Mouse (Mus musculus) E14TG2a.4 (cell line): Measurements from ENCODE around the gene N4bp1.

Source experiments
- H3K27me3 ChIP-seq: 2 replicates; pipeline ENCODE4 v1.6.1; 2014; ENCODE audit warnings: low read length, control low read depth; ENCODE audit not compliant: insufficient read depth
- H3K36me3 ChIP-seq: 2 replicates; pipeline ENCODE4 v1.6.1; 2014; ENCODE audit warnings: low read length, control low read depth; ENCODE audit not compliant: insufficient read depth
- H3K4me1 ChIP-seq: replicated peaks from 2 replicates; pipeline ENCODE4 v1.6.1; 2014; ENCODE audit warnings: low read depth, low read length, control low read depth
- H3K4me3 ChIP-seq: replicated peaks from 2 replicates; pipeline ENCODE4 v1.5.1; 2014; ENCODE audit warnings: mild to moderate bottlenecking, low read length
- H3K9me3 ChIP-seq: 2 replicates; pipeline ENCODE4 v1.6.1; 2014; ENCODE audit warnings: low read length, control low read depth
- CTCF ChIP-seq: conservative IDR thresholded peaks from 2 replicates; pipeline ENCODE4 v1.5.1; 2014; ENCODE audit warnings: low read length
- NANOG ChIP-seq: IDR thresholded peaks from 2 replicates; pipeline ENCODE4 v1.6.1; 2014; ENCODE audit warnings: borderline replicate concordance, low read length, mixed read lengths
- POU5F1 ChIP-seq: IDR thresholded peaks from 2 replicates; pipeline ENCODE4 v1.6.1; 2014; ENCODE audit warnings: low read length, borderline replicate concordance

Gene N4bp1

DNA sequence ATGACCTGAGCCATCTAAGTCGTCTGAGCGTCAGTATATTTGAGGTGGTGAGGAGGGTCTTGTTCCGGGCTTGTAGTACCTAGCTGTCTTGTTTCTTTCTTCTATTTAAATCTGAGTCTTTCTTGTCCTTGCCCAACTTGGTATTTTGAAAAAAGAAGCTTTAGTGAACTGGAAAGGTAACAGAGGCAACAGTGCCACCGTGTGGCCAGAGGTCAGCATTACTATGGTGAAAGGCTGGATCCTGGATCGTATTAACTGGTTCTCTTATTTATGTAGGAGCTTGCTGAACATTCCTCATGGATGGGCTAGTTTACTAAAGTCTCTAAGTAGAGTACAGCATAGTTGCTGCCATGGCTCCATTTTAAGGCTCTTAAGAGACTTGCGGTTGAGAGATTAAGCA, 23.5 kb upstream of the N4bp1 start:
- peaks cover 14% of the 10 kb centered on the region for H3K4me1 ChIP-seq
- TF ChIP-seq CTCF (peak; percentile 80), NANOG (no peak)
- H3K4me3 ChIP-seq: no peak overlapping the region
- H3K27me3 ChIP-seq: no peaks in the 10 kb centered on the region
- H3K9me3 ChIP-seq: no peaks in the 10 kb centered on the region
- no peaks in the 10 kb centered on the region for H3K36me3 ChIP-seq

DNA sequence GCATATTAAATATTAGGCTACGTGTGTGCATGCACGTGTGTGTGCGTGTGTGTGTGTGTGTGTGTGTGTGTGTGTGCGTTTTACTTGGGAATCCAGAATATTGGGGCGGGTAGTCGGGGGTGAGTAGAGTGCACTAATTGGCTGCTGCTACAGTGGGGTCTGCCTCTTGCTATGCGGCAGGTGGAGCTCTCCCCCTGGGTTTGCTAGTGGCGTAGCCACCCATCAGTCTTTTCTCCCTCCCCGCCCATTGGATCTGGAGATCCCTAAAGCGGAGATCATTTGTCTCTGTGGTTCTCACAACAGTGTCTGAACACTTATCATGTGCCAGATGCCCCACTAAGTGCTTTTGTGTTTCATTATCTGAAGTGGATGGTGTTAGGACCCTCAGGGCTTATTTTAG, 19.9 kb upstream of the N4bp1 start:
- H3K4me1 ChIP-seq: peaks cover 36% of the 10 kb centered on the region
- TF ChIP-seq CTCF (no peak), NANOG (no peak), POU5F1 (no peak)
- no peaks in the 10 kb centered on the region for H3K9me3 ChIP-seq
- no peaks in the 10 kb centered on the region for H3K27me3 ChIP-seq
- H3K36me3 ChIP-seq: no peaks in the 10 kb centered on the region
- no peak overlapping the region for H3K4me3 ChIP-seq

DNA sequence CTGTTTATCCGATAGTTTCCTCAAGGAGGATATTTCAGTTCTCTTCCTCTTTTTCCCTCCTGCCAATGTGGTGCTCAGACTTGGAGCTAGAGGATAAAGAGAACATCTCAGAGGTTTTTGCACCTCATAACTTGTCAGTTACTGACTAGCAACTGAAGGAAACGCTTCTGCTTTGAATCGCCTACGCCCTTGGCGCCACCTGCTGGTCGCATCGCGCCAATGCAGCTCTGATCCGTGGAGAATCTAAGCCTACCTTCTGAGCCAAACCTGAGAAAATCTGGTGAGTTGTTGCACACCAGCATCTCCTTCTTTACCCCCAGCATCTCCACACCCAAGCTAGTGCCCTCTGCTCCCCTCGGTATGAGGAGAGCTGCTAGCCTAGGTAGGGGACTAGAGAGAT, 18.0 kb upstream of the N4bp1 start:
- TF ChIP-seq NANOG (no peak), CTCF (peak; percentile 84), POU5F1 (no peak)
- H3K27me3 ChIP-seq: no peaks in the 10 kb centered on the region
- H3K4me3 ChIP-seq: peak overlapping the region; percentile 57
- peaks cover 50% of the 10 kb centered on the region for H3K4me1 ChIP-seq
- H3K9me3 ChIP-seq: no peaks in the 10 kb centered on the region
- H3K36me3 ChIP-seq: no peaks in the 10 kb centered on the region

DNA sequence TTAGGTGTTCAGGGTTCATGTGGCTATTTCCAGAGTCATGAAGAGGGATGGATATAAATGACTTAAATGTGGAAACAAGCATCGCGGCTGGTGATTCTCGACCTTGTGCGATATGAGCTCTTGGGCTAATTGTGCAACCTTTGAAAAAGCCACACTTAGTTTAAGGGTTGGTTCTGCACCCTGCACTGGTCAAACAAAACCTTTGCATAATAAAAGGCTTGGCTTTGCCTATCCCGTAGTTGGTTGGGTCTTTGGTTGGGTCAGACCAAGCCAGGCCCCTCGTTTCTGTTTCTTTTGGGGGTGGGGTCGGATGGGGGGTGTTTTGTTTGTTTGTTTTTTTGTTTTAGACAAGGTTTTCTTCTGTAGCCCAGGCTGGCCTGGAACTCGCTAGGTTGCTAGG, 17.6 kb upstream of the N4bp1 start:
- Histone ChIP-seq H3K4me1 (peaks cover 55% of the 10 kb centered on the region), H3K4me3 (no peak overlapping the region), H3K36me3 (no peaks in the 10 kb centered on the region), H3K9me3 (no peaks in the 10 kb centered on the region), H3K27me3 (no peaks in the 10 kb centered on the region)
- TF ChIP-seq NANOG (no peak), POU5F1 (no peak), CTCF (no peak)

DNA sequence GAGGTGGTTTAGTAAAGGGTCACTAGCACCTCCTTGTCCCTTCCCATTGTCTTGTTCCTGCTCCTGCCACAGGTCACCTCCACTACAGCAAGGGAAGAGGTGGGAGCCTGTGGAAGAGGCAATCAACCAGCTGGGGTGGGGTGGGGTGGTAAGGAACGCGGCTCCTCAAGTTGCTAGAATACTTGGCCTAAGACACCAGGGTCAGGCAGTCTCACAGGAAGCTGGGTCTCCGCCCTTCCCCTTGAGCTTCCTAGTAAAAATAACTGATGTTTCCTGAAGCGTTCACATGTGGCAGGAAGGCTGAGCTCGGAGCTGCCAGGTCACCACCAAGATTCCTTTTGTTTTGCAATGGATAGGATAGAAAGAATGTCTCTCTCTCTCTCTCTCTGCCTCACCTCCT, 16.9 kb upstream of the N4bp1 start:
- no peaks in the 10 kb centered on the region for H3K27me3 ChIP-seq
- H3K9me3 ChIP-seq: no peaks in the 10 kb centered on the region
- peak overlapping the region; percentile 10; the same call in 1 of the 2 replicates for H3K4me3 ChIP-seq
- H3K36me3 ChIP-seq: no peaks in the 10 kb centered on the region
- TF ChIP-seq POU5F1 (no peak), CTCF (no peak), NANOG (no peak)
- H3K4me1 ChIP-seq: peaks cover 61% of the 10 kb centered on the region

DNA sequence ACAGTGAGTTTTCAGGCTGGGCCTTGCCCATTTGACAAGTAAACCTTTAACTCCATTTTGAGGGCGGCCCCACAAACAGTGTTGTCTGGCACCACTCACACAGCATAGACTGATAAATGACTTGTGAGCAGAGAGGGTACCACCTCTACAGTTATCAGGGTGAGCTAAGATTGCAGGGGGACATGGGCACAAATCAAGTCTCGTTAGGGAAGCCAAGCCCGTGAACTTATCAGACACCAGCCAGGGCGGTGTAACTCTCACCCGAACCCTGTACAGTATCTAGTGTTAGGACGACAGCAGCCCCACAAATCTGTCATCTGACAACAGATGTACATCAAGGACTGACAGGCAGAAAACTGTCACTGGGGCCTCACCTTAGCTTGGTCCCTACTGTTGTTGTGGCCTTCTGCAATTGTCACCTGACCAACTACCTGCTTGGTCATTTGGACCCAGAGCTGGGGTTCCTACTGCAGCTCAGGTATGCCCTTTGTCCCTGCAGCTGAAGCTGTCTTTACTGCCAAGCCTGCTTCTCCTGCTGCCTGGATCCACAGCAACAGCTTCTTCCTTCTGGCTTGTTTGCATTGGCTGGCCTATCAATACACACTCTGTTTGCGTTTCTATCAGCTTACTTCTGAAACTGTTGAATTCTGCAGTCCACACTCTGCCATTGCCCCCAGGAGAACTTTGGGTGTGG, 12.8 kb upstream of the N4bp1 start:
- Histone ChIP-seq H3K9me3 (no peaks in the 10 kb centered on the region), H3K4me3 (no peak overlapping the region), H3K36me3 (no peaks in the 10 kb centered on the region), H3K27me3 (no peaks in the 10 kb centered on the region), H3K4me1 (peaks cover 83% of the 10 kb centered on the region)
- TF ChIP-seq CTCF: no peak
- no peak for TF ChIP-seq NANOG
- TF ChIP-seq POU5F1: no peak

GRCm38 (mm10) chr8:86895390-86895789, 10.3 kb upstream of the N4bp1 start:
- peaks cover 9% of the 10 kb centered on the region; the same call in 1 of the 2 replicates for H3K9me3 ChIP-seq
- H3K4me1 ChIP-seq: peaks cover 90% of the 10 kb centered on the region
- H3K27me3 ChIP-seq: no peaks in the 10 kb centered on the region
- H3K4me3 ChIP-seq: 0 out of 2 replicates have a peak overlapping the region, but pooled peaks have one; percentile 2
- H3K36me3 ChIP-seq: peaks cover 9% of the 10 kb centered on the region; the same call in 1 of the 2 replicates
- no peak for TF ChIP-seq CTCF
- TF ChIP-seq POU5F1: no peak
- TF ChIP-seq NANOG: no peak

DNA sequence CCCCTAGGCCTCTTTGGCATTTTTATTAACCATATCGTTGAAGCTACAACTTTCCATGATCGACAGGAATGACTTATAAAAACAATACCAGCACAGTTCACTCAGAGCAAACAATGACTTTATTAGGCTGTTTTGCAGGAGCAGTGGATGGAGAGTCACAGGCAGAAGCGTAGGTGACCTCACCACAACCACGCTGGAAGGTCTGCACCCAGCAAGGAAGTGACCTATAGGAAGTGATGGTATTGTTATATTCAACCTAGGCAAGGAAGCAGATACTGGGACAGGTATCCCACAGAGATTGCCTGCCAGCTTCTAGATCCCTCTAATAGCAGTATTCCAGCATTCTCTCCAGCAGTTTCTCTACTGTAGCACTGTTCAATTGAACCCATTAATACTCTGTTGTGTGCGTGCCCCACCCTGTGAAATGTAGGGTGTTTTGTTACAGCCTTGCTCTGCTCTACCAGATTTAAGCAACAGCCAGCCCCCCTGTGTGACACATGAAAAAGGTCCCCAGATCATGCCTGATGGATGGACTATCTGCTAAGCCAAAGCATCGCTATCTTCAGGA, 9.2 kb upstream of the N4bp1 start:
- Histone ChIP-seq H3K36me3 (peaks cover 15% of the 10 kb centered on the region; the same call in 1 of the 2 replicates), H3K27me3 (no peaks in the 10 kb centered on the region), H3K4me3 (no peak overlapping the region), H3K9me3 (peaks cover 10% of the 10 kb centered on the region; the same call in 1 of the 2 replicates), H3K4me1 (peaks cover 97% of the 10 kb centered on the region)
- TF ChIP-seq CTCF (no peak), NANOG (peak; percentile 22; the same call in 1 of the 2 replicates), POU5F1 (no peak)

GRCm38 (mm10) chr8:86893554-86893953, 8.5 kb upstream of the N4bp1 start:
- Histone ChIP-seq H3K9me3 (peaks cover 10% of the 10 kb centered on the region; the same call in 1 of the 2 replicates), H3K36me3 (peaks cover 15% of the 10 kb centered on the region; the same call in 1 of the 2 replicates), H3K27me3 (no peaks in the 10 kb centered on the region), H3K4me1 (peaks cover 98% of the 10 kb centered on the region), H3K4me3 (no peak overlapping the region)
- no peak for TF ChIP-seq NANOG
- no peak for TF ChIP-seq POU5F1
- no peak for TF ChIP-seq CTCF
